Mouse (Mus musculus): ENCODE results near the gene F830045P16Rik.

GRCm38 (mm10) chr2:129561796-129562195 lies 25.4 kb upstream of the F830045P16Rik start:
- no peak for TF ChIP-seq CTCF (IDR thresholded peaks at IDR 0.05; ENCODE audit: borderline replicate concordance, extremely low read depth, insufficient read depth, insufficient read length)
- no peak for TF ChIP-seq POLR2A (IDR thresholded peaks at IDR 0.05; ENCODE audit: borderline replicate concordance, extremely low read depth, insufficient read depth, insufficient read length, poor library complexity, severe bottlenecking)
